Mouse (Mus musculus): ENCODE measurements around the gene Gnai3.

Gene Gnai3

DNA sequence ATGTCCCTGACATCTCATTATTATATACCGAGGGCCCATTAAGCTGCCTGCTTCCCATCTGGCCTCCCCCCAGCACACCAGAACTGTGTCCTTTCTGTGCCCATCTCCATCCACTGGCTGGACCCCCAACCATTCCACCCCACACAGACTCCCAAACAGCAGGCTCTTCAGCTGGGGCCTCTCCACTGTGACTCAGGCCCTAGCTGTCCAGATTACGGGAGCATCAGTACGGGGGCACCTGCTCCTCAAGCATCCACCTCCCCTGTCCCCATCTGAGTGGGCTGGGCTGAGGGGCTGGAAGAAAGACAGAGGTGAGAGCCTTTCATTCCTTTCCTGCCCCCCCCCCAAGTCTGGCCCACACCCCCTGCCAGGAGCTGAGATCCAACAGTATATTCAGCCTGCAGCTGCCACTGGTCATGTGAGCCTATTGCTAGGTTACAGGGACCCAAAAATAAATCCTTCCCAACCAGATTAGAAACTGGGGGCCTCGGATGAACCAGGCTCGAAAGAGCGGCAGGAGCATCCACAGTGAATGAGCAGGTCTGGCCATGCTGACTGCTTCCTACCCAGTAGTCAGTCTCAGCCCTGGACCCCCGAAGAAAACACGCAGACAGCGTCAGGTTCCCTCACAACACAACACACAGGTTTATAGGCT is 12.6 kb upstream of the Gnai3 start:
- no peak for DNase-seq

DNA sequence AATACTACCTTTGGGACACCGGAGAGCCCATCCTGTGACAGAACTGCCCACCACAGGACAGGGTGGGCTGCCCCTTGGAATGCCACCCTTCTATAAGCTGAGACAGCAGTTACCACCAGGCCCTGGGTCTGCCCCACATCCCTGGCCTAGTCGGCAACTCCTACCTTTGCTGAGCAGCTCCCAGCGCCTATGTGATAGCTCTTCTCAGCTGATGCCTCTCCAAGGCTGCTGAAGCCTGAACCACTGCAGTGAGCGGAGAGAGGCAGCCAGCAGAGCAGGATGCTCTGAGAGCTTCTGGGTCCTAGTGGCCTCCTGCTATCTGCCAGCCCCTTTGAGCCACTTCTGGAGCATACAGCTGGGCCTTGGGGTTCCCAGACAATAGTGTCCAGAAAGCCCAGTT is 8.7 kb upstream of the Gnai3 start, which contains the start of gene Gpr61:
Gpr61 (minus strand) TSS at position 227 of the 400 bp plus-strand sequence.
- peak; percentile 46 for DNase-seq

DNA sequence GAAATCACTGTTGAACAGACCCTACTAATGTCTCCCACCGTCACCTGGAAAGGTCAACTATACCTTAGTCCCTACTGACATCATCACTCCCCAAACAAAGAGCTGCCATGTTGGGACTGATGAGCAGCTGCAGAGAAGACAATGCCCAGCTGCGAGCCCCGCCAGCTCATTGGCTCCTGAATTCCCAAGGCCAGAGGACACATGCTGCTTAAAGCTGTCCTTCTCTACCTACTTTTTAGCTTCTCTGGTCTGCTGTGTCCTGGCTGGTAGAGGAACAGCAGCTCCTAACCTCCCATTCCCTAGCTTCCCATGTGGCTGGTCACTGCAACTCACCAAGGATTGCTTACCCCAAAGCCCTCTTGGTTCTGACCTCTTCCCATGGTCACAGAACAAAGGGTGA is 6.3 kb upstream of the Gnai3 start:
- no peak for DNase-seq

DNA sequence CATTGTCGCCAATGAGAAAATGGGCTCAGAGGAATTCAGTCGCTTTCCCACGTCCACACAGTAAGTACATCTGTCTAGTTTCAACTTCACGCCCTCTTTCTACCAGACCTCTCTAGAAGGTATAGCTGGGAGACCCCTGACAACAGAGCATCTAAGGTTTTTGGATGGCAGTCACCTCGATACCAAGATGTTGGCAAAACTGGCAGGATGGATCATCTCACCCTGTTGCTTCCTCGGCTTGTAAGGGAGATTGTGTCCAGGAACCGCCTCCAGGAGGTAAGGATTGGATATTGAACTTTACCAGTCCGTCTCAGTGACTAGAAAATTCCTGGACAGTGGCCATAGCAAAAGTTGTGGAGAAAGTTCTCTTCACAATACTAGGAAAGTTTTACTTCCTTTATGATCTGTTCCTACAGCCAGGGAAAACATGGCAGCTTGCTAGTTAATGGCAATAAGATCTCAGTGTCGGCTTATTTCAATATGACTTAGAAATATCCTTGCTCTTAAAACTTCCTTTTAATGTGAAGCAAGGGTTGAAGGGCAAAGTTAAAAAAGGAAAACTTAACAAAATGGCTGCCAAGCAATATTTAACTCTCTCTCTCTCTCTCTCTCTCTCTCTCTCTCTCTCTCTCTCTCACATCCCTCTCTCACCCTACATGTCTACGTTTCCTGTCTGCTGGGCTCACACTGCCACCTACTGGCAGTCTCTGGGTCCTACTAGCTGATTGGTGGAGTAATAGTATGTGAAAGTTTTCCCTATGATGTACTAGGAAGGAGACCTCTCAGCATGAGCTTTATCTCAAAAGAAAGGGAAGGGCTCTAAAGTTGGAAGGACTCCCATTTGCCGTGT is 1.7 kb upstream of the Gnai3 start:
- peak; percentile 79 for DNase-seq

DNA sequence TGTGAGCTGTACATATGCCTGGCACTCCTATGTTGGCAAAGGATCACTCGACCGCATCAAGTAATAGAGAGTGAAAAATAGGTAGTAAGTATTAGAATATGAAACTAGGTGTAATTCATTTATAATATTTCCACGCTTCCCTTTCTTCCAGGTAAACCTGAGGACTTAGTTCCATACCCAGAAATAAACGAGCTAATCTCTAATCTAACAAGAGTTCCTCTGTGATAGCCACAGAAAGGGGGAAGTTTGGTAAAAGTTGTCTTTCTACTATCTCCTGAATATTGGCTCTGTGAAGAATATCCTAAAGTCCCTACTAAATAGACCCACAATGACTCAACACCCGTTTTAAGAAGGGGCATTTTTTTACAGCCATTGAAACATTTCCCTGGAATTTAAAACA is 725 bp upstream of the Gnai3 start:
- DNase-seq: no peak

DNA sequence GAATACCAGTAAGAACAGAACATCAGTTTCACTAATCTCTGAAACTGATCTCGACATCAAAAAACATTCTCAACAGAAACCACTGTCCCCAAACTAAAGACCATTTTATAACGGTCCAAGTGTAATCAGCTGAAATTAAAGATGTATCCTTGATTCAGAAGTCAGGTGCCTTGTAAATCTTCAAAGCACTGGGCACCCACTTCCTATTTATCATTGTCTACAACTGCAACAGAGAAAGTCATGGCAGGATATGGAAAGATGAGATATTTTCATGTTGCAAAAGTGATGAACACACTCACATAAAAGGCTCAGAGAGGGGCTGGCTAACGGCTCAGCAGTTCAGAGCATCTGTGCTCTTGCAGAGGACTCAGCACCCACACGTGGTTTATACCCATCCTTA is 5.2 kb downstream of the Gnai3 start:
- no peak for DNase-seq

DNA sequence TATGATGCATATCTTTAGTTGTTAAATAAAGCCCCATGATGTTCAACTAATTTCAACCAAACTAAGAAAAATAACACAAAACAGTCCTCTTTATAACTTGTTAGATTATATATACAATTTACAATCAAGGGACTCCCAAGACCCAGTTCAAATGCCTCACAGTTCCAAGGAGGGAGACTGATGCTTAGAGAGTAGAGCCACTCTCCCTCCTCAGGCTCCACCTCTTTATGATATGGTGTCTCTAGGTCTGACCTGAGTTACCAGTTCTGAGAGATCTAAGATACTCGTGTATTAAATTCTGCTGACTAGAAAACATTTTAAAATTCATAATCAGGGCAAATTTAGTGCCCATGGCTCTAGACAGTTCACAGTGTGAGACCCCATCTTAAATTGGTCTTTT is 6.8 kb downstream of the Gnai3 start:
- DNase-seq: no peak

DNA sequence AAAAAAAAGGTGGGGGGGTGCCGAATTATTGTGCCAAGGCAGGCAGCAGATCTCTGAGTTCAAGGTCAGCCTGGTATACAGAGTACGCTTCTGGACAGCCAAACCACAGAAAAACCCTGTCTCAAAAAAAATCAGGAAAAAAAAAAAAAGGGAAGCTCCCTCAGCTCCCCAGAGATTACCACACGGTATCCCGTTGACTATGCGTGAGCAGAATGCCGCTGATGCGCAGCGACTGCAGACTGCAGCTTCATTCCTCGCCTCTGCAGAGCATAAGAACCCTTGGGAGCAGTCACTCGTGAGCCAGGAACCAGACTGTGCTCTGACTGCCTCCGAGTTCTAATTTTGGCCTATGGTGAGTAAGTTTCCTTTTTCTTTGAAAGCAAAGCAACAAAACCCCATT is 11.2 kb downstream of the Gnai3 start:
- no peak for DNase-seq

DNA sequence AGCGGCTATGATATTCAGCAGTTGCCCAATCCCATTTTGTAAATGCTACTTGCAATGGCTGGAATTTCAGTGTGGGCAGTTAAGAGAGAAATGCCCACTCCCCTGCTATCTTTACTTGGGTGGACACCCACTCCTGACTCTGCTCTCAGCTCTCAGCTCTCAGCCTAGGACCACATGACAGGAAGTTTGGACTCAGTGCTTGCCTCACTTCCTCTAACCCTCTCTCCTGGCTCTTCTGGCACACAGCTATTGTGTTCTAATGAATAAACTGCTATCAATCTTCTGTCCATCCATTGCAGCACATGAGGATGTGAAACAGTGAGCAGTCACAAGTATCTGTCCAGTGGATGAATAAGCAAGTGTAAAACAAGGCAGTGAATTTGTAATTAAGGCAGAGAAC is 13.5 kb downstream of the Gnai3 start:
- no peak for DNase-seq

DNA sequence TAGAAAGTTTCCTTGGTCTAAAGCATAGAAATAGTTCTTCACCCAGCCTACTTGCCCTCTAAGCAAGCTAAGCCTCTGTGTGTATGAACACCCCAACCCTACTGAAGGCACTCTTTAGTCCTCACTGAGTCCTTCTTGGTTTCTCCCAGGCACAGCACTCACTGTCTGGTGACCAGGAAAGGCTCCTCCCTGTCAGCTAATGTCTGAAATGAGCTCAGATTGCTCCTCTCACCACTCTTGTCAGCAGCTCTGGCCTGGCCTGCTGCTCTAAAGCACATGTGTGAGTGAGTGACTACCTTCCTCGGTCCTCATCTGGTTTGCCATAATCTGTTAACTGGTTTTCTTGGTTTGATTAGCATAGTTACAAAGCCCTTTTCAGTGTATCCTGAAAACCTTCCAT is 14.1 kb downstream of the Gnai3 start:
- no peak for DNase-seq

DNA sequence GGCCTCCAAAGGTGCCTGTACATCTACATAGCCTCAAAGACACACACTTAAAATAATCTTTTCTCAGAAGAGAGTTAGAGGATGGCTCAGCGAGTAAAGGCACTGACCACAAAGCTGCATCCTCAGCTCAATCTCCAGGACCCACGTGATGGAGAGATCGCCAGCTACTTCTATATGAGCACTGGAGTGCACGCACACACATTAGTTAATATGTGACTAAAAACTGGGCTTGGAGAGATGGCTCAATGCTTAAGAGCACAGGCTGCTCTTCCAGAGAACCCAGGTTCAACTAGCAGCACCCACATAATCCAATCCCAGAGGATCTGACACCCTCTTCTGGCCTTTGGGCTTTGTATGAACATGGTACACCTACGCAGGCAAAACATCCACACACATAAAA is 14.7 kb downstream of the Gnai3 start:
- no peak for DNase-seq

DNA sequence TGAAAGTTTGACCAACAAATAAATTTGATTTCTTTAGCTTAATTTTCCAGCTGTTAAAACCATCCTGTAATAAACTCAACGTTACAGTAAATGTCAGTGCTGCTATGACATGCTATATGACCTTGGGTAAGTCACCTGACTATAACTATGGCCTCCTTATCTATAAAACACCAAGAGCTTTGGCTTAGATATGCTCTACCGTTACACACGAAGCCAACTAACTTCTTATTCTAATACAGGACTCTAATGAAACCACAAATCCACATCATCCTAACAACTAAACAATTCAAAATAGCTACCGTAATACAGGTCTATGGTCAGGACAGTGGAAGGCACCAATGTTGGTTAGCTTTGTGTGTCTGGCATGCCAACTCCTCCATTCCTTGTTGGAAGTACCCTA is 16.1 kb downstream of the Gnai3 start:
- no peak for DNase-seq

DNA sequence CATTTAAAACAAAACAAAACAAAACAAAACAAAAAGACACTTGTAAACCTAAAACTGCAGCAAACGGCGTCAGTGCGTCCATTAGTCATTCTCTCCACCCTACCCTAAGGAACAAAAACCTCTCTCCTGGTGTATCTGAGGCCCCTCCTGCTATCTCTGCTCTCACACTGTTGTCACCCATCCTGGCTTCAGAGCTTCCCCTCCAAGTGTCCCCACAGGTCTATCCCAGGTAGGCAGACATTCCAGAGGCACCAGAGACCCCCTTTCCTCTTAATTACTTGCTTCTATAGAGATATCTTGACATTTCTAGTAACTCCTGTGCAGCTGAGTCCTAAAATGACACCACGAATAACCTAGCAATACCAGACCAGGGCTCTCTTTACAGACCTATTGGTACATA is 16.6 kb downstream of the Gnai3 start:
- DNase-seq: no peak

DNA sequence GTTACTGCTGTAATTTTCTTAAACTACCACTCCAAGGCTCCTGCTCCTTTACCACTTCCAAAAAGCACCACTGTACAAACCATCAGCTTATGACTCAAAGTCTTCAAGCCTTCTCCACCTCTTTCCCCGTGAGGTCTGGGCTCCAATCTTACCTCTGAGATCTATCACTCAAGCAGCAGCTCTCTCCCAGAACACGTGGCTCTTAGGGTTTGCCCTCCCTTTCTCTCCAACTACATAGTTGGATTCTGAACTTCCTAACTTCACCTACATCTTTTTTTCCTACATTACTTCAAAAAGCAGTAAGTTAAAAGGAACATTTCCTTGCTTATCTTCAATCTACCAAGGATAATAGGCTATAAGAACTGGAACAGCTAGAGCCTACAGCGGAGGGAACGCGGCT is 17.4 kb downstream of the Gnai3 start:
- no peak for DNase-seq

DNA sequence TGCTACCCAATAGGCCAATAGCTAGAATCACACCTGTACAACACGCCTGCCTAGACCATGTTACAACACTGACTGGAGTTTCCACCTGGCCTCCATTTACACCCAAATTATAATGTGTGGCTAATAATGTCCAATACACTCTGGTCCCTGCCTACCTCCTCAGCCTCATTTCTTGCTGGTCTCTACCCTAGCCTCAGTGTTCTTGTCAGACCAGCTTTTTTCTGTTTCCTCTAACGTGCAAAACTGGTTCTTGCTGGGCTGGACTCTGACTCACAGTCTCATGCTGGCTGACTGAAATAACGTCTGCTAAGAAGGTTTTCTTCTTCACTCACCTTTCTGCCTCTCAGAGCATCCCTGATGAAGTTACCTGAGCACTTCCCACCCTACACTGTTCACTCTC is 19.6 kb downstream of the Gnai3 start:
- no peak for DNase-seq

DNA sequence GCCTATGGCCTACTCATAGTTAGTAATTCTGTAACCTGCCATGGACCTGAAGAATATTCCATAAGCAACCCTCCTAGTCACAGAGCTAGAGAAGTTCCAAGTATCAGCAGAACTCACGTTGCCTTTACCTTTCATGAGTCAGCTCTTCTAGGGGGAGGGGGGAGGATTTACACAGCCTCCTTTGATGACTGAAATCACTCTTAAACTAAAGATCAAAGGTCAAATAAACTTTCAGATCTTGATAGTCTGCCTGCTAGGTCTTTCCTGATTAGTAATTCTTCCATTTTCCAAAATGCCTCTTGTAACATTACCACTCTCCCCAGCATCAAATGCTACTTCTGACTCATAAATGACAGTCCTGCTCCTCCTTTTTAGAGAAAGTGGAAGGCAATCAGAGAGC is 21.8 kb downstream of the Gnai3 start:
- no peak for DNase-seq

DNA sequence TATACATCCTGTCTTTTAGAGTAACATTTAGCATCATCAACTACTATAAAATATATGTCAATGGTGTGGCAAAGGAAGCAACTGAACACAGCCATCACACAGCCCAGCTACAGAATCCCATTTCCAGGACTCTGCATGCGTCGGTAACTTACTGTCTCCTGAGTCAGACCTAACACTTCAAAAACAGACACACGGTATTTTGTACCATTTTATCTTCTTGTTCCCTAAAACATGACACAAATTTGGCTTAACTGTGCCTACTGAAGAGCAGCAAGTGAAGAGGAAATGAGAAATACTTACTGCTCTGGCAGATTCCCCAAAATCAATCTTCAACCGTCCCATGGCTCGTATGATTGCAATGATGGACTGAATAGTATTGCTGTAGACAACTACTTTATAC is 22.7 kb downstream of the Gnai3 start:
- no peak for DNase-seq

DNA sequence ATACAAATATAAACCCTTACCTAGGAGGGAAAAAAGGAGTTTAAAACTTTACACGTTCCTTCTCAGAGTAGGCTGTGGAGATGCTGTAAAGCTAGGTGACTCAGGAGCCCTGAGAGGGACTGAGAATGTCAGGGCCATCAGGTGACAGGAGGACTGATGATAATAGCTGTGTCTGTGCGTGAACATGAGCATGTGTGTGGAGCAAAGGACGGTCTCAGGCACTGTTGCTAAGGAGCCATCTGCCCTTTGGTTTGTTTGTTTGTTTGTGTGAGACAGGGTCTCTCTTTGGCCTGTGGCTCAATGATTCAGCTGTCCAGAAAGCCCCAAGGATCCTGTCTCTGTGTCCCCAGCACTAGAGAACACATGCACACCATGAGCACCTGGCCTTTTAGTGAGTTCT is 24.8 kb downstream of the Gnai3 start:
- DNase-seq: no peak

DNA sequence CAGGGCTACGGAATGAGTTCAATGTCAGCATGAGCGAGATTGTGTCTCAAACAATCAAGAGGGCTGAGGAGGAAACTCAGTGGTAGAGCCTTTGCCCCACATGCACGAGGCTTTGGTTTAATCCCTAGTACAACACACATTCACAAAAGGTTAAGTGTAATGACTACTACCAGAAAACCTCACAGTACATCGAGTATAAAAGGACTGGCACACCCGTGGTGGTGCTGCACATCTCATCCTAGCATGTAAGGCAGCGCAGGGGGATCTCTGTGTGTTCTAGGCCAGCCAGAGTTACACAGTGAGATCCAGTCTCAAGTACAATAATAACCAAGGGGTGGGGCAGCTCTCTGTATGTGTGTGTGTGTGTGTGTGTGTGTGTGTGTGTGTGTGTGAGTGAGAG is 28.5 kb downstream of the Gnai3 start:
- no peak for DNase-seq

DNA sequence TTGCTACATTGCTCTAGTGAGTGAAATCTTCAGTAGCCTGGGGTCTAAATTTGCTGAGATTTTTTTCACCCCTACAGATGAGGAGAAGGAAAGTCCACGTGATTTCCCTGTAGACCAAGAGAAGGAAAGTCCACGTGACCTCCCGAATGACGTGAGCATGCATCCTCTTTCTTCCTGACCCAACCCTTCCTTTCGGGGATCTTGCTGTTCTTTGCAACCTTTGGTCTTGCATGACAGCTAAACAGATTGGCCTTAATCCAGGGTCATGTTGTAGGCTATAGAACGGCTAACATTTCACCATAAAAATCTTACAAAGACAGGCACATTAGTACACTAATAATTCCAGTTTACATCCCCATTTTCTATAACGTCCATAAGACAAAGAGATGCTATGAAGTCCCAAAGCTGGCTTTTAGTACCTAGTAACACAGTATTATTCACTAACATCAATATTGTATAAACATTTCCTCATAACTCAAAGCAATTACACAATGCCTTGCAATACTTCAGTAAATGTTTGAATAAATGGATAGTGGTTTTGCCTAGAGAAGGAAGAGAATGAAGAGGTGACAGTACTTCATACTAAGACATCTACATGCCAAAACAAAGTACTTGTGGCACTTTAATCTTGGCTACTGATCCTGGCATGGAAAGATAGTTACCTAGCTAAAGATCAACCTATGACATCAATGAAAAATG is 32.2 kb downstream of the Gnai3 start:
- no peak for DNase-seq

DNA sequence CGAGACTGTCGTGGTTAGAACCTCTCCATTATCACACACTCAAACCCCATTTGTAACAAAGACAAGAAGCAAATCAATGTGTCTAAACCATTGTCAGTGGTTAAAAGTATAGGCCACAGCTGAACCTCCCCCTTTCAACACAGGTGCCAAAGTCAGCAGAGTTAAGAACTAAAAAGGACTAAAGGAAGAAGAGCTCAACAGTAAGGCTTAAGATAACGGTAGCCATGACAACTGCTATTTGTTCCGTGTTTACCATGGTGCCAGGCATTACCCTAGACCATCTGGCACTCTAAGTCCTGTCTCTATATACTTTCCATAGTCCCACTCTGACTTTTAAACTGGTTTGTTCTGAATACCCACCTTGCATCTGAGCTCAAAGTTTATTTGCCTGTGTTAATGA is 33.3 kb downstream of the Gnai3 start:
- no peak for DNase-seq

DNA sequence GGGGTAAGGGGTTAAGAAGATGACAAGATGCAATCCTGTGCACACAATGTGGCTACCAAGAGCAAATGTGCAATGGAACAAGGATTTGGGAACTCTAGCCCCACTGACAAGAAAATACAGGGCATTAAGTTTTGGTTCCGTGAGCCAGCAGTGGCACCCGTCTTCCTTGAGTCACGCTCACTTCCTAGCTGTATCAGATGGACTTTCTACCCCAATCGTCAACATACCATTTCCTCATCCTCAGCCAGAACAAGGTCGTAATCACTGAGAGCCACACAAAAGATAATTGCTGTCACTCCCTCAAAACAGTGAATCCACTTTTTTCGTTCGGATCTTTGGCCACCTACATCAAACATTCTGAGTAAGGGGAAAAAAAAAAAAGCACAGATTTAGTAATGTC is 33.7 kb downstream of the Gnai3 start:
- DNase-seq: no peak

DNA sequence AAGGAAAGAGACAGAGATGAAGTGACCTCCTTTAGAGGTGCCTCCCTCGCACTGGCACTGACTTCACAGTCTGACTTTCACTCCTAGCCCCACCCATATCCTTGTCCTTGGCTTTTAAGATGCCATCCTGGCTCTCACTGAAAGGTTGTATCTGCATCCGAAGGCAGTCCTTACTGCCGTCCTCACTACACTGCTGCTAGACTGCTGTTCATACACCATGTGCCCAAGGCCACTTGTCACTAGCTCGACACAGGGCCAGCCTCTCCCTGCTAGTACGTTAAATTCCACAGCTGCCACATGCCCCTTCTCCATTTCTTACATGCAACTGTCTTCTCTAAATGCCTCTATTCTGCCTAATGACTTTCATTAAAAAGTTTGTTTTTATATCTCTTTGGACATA is 34.6 kb downstream of the Gnai3 start:
- no peak for DNase-seq

DNA sequence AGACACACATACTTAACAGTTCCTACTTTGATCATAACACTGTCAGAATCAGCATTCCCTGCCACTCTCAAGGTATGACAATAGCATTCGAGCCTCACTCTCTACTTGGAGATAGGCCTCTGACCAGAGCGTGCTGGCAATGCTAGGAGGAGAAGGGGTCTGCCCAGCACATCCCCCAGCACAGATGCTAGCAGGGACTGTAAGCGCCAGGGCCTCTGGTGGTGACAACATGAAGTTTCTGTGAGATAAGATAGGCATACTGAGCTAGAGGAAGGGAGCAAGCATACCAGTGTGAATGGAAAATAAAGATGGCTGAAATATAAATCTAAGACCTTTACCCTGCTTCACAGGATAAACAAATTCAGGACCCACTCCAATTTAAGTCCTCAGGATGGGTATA is 40.7 kb downstream of the Gnai3 start:
- no peak for DNase-seq
